Mouse (Mus musculus) heart, postnatal 25 days (tissue): ENCODE measurements at regions not wholly inside any gene's neighbourhood (a gene's known extent, or its start where the extent isn't known, plus 50 kb on each side); places are given as distances from the start of the nearest gene placed in this dataset.
A peak's percentile ranks its signal among the peaks of the same experiment; 100 is the strongest.

ENCODE experiments used
- DNase-seq: peaks from one replicate; pipeline ENCODE4 v3.0.0; 2022; ENCODE audit warnings: low spot score
- intact Hi-C: fragments of 180-260 bp; cut with DNase I; formaldehyde crosslinking; loops from one replicate; pipeline ENCODE4 v1.15.1; 2025

DNA sequence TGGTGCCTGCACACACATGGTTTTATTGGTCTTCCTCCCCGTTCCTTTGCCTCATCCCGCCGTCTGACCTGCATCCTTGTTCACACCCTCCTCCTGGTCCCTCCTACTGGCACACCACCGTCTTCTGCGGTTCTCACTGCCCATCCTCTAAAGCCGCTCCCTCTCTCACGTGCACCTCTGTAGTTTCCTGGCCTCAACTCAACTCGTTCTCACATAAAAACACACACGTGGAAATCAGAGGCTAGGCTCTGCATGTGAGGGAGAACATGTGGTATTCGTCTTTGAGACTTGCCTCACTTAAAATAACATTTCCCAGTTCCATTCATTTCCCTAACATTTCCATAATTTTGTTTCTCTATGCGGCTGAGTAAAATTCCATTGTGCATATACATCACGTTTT is 69.5 kb downstream of the Aldh8a1 start:
- intact Hi-C loops = no loop called here
- DNase-seq = no peak

DNA sequence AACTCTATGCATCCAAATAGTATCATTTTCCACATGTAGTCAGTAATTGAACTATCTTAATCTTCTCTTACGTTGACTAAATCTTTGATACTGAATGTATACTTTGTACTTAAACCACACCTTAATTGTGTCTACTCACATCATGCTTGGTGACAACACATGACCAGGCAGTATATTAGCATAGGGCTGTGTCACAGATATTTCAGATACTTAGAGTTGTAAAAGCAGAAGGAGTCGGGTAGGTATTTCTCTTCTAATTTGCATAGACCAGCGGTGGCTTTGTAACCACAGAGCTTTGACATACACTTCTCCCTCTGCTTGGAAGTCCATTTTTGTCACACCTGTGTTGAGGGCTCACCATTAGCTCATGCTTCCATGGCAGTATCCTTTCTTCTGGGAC is 71.0 kb downstream of the Aldh8a1 start:
- intact Hi-C loops = no loop called here
- DNase-seq = no peak

DNA sequence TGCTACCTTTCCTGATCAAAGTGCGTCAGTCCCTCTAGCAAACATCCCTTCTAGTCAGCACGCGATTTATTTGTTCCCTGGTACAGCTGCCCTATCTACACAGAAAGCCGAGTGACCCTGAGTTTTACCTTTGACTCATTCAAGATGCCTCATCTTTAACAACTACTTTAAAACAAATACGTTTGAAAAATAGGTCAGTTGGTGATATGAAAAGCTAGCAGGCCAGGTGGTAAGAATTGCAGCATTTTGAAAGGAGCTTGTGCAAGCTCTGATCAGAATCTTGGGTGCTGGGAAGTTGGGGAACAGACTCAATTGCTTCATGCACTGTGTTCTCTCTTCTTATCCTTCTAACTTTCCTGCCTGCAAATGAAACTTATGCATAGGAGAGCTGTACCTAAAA is 71.9 kb downstream of the Aldh8a1 start:
- DNase-seq = no peak
- intact Hi-C loops = no loop called here

- DNase-seq = no peak
- intact Hi-C loops = no loop called here
These were observed 75.5 kb downstream of the Aldh8a1 start for GRCm38 (mm10) chr10:21452611-21453010.

DNA sequence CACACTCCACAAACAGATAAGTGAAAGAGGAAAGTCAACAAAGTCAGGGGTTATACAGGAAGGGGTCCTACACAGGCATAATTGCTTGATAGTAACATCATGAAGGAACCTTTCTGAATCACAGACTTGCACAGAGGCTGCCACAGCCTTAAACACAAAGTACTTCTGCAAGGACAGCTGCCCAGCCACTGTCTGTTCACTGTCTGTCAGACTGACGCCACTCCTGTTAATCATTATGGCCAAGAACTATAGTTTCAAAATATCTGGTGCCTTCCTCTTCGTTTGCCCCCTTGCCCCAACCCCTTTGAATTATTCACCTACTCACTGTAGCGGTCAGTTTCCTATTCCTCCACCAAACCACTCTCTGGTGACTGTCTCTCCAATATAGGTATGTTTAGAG is 76.4 kb downstream of the Aldh8a1 start:
- no peak for DNase-seq
- intact Hi-C loops = no loop called here

GRCm38 (mm10) chr10:21454153-21454552 is 77.1 kb downstream of the Aldh8a1 start:
- no peak for DNase-seq
- intact Hi-C loops = no loop called here

GRCm38 (mm10) chr10:21454757-21455156 is 77.7 kb downstream of the Aldh8a1 start:
- intact Hi-C loops = no loop called here
- no peak for DNase-seq

- no peak for DNase-seq
- intact Hi-C loops = no loop called here
These were observed 78.8 kb downstream of the Aldh8a1 start for GRCm38 (mm10) chr10:21455863-21456262.

- intact Hi-C loops = no loop called here
- DNase-seq = no peak
These were observed 79.3 kb downstream of the Aldh8a1 start for GRCm38 (mm10) chr10:21456359-21456758.

DNA sequence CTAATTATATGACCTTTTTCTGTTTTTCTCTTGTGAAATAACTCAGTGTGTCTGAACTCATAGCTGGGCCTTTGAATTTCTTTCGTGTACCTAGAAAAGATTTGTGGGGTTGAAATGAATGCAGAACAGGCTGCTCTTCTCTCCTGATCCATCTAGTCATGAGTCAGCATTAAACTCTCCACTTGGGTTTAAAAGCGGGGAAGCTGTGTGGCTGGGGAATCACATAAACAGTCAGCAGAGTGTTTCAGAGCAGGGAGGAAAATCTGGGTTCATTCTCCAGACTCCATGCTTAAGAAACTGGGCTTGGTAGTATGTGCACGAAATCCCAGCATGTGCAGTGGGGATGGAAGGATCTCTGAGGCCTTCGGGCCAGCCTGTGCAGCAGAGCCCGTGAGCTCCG is 79.9 kb downstream of the Aldh8a1 start:
- intact Hi-C loops = no loop called here
- no peak for DNase-seq

GRCm38 (mm10) chr10:21458608-21459007 is 81.5 kb downstream of the Aldh8a1 start:
- intact Hi-C loops = no loop called here
- no peak for DNase-seq

- no peak for DNase-seq
- intact Hi-C loops = no loop called here
These were observed 83.0 kb downstream of the Aldh8a1 start for GRCm38 (mm10) chr10:21460062-21460461.

- DNase-seq = no peak
- intact Hi-C loops = no loop called here
These were observed 85.8 kb downstream of the Aldh8a1 start for GRCm38 (mm10) chr10:21462915-21463314.

- intact Hi-C loops = loop anchor here (1.0 to 5.0 kb wide), 6 partner anchors 82 to 545 kb away; no protein-coding TSS in a partner anchor
- peak; percentile 47 for DNase-seq
These were observed 88.3 kb downstream of the Aldh8a1 start for GRCm38 (mm10) chr10:21465362-21465761.

DNA sequence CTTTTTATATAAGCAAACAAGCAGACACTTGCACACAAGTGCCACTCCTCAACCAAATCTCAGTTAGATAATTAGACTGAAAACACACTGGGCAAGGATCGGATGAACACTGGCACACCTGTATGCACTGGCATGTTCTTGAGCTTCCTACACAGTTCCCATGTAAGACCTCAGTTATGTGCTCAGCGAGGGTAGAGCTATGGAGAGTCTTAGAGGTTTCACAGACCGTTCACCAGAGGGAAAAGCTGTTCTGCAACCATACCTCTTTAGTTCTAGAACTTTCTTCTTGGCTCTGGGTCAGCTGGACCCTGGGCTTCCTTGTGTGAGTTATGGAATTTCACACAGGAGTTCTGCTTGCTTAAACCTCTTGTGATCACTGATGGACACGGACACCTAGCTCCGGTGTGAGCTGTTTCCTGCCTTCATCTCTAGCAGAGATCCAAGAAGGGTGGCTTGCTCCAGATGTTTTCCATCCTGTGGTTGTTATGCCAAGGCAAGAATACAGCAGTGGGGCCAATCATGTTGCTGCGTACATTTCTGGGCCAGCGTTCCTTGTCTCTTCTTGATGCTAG is 88.8 kb downstream of the Aldh8a1 start:
- intact Hi-C loops = loop anchor here (1.0 to 5.0 kb wide), 6 partner anchors 81 to 544 kb away; no protein-coding TSS in a partner anchor
- no peak for DNase-seq

DNA sequence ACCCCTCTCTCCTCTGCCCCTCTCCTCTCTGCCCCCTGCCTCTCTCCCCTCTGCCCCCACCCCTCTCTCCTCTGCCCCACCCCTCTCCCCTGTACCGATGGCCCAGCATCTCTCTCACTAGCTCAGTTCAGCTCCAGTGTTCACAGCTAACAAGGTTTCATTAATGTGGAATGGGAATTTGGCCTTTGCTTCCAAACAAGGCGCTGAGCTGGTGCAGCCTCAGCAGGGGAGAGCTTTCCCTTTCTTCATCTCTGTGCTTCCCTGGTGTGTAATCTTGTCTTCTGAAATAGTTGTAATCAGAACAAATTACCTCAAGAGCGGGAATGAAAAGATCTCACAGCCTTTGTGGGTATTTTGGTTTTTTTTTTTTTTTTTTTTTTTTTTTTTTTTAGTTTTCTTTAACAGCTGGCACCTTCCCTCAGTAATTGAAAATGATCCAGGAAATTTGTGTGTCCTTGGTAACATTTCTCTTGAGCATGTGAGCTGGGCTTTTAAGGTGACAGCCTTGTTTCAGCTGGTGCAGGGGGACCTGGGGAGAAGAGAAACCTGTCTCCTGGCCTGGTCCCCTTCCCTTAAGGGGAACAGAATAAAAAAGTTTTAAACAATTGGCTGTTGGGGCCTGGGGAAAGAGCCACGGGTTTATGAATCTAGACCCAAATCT is 90.5 kb downstream of the Aldh8a1 start:
- no peak for DNase-seq

DNA sequence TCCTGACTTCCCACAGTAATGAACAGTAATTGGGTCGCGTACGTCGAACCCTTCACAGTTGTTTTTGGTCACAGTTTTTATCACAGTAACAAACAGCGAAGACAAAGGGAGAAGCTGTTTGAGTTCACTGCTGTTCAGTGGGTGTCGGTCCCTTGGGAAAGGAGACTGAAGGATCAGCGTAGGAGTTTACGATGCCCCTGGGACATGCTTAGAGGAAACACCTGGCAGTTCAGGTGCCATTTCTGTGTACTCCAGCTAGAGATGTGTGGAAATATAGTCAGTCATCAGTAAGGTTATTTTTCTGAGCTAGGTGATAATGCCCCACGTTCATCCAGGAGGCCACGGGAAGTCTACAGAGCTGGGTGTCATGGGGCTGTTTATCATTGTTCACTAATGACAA is 91.3 kb downstream of the Aldh8a1 start:
- no peak for DNase-seq
- intact Hi-C loops = loop anchor here (5.0 kb wide), 2 partner anchors 79 to 209 kb away; no protein-coding TSS in a partner anchor

More for the DNA sequence above, 90.5 kb downstream of the Aldh8a1 start:
- intact Hi-C loops = loop anchor here (5.0 kb wide), 2 partner anchors 80 to 210 kb away; no protein-coding TSS in a partner anchor

- no peak for DNase-seq
- intact Hi-C loops = loop anchor here (5.0 kb wide), 2 partner anchors 77 to 207 kb away; no protein-coding TSS in a partner anchor
These were observed 92.9 kb downstream of the Aldh8a1 start for GRCm38 (mm10) chr10:21469961-21470360.

DNA sequence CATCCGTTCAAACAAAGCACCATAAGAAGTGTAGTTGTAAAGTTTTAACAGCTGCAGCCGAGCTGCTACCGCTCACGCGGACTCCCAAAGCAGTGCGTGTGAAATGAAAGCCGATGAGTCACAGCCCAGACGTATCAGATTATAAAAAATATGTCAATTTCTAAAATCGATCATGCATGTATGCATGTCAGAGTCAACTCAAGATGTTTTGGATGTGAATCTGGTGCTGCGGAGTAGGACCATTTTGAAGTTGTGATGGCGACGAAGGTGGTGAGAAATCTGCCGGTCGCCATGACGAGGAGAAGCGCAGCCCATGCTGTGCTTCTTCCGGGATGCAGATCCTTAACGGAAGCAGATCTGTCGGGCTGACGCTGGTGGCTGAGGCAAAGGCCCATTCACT is 93.5 kb downstream of the Aldh8a1 start:
- no peak for DNase-seq
- intact Hi-C loops = no loop called here

DNA sequence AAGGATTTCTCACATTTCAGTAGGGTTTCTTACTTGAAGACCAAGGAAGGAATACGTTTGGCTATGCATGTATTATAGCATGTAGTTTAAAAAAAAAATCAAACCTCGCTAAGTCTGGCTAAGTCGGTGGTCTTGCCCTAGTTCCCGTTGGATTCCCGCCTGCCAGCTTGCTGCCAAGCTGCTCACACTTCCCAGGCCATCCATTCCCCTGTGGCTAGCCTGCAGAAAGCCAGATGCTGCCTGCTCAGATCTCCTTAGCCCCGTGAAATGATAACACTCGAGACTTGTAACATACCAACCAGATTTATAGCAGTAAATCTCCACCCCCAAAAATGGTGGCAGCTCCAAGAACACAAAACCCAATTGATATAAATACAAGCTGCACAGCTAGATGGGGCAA is 97.2 kb downstream of the Aldh8a1 start:
- no peak for DNase-seq
- intact Hi-C loops = no loop called here

GRCm38 (mm10) chr10:21478004-21478403 is 100.9 kb downstream of the Aldh8a1 start:
- intact Hi-C loops = no loop called here
- DNase-seq = no peak

- intact Hi-C loops = no loop called here
- no peak for DNase-seq
These were observed 102.3 kb downstream of the Aldh8a1 start for GRCm38 (mm10) chr10:21479403-21479802.
